8 mouse cellular contexts compared by ENCODE assay signal in genomic region chr10:49788381-49788906, GRCm38 (mm10). TPM values are rescaled to one million over a fixed set of nuclear protein-coding genes. Genes with fewer than 3 reads are reported as not detected.
DNase-seq lines count a peak whose midpoint lies in the region; ATAC-seq and TF ChIP-seq lines count a peak whose summit lies in the region.

Gene Grik2 (minus strand): TSS chr10:49788766.

- H3K9me3 ChIP-seq in forebrain, embryonic 10.5 days = no peaks in the 10 kb centered on the region
- no peaks in the 10 kb centered on the region for H3K9me3 ChIP-seq in midbrain, embryonic 11.5 days (ENCODE audit: control insufficient read depth, low read length)
- no peaks in the 10 kb centered on the region for H3K9me3 ChIP-seq in stomach, embryonic 16.5 days (replicated peaks; ENCODE audit: control insufficient read depth, low read length)

- peaks cover 19% of the 10 kb centered on the region; the same call in 1 of the 2 replicates for H3K27me3 ChIP-seq in forebrain, embryonic 10.5 days (ENCODE audit: poor library complexity, severe bottlenecking)
- no peaks in the 10 kb centered on the region for H3K27me3 ChIP-seq in midbrain, embryonic 11.5 days (ENCODE audit: control insufficient read depth, insufficient read depth, low read length)
- H3K27me3 ChIP-seq in stomach, embryonic 16.5 days (ENCODE audit: control insufficient read depth, insufficient read depth, low read length) = 0 out of 2 replicates have a peak, but pooled peaks cover 2% of the 10 kb centered on the region

- WGBS in forebrain, embryonic 10.5 days = under 1% methylated on average over 36 of the region's 41 CpGs
- WGBS in midbrain, embryonic 11.5 days = 1% methylated on average over 40 of the region's 41 CpGs
- under 1% methylated on average over 41 of the region's 41 CpGs for WGBS in stomach, embryonic 16.5 days

- H3K4me1 ChIP-seq in forebrain, embryonic 10.5 days = peaks cover 34% of the 10 kb centered on the region
- H3K4me1 ChIP-seq in midbrain, embryonic 11.5 days (ENCODE audit: control insufficient read depth, insufficient read depth, low read length) = peaks cover 9% of the 10 kb centered on the region; the same call in 1 of the 2 replicates
- H3K4me1 ChIP-seq in stomach, embryonic 16.5 days (ENCODE audit: control insufficient read depth, insufficient read depth, low read length) = peaks cover 7% of the 10 kb centered on the region; the same call in 1 of the 2 replicates

- peak within 1 kb of the TSS; percentile 78 for H3K4me3 ChIP-seq in forebrain, embryonic 10.5 days
- H3K4me3 ChIP-seq in midbrain, embryonic 11.5 days (ENCODE audit: low read depth, low read length) = peak within 1 kb of the TSS; percentile 67
- H3K4me3 ChIP-seq in stomach, embryonic 16.5 days (replicated peaks; ENCODE audit: low read length) = peak within 1 kb of the TSS; percentile 56

- peak; percentile 63 for TF ChIP-seq POLR2A in brain, embryonic 14.5 days (IDR thresholded peaks at IDR 0.05; ENCODE audit: borderline replicate concordance, extremely low read depth, insufficient read depth, insufficient read length, poor library complexity, severe bottlenecking)

- DNase-seq in NIH3T3 (ENCODE audit: low read depth) = peak; percentile 82
- DNase-seq in brain, embryonic 14.5 days (ENCODE audit: low read depth) = peak; percentile 94
- peak; percentile 77 for DNase-seq in forebrain, embryonic 10.5 days (ENCODE audit: extremely low spot score, low spot score)
- peak; percentile 47 for DNase-seq in heart, postnatal 4 days
- DNase-seq in left cerebral cortex, adult 18-20 months (ENCODE audit: low spot score in 2 of 2) = peak; percentile 85 to 89
- peak; percentile 98 for DNase-seq in midbrain, embryonic 11.5 days (ENCODE audit: low spot score, missing footprints)
- DNase-seq in T-cell, adult 2 months (ENCODE audit: low spot score) = no peak

- TF ChIP-seq CTCF in brain, embryonic 14.5 days (IDR thresholded peaks at IDR 0.05; ENCODE audit: borderline replicate concordance, extremely low read depth, insufficient read depth, insufficient read length) = peak; percentile 53; the same call in 1 of the 2 replicates

- peak within 1 kb of the TSS; percentile 88 for H3K27ac ChIP-seq in forebrain, embryonic 10.5 days
- H3K27ac ChIP-seq in midbrain, embryonic 11.5 days (ENCODE audit: low read depth, low read length) = peak within 1 kb of the TSS; percentile 67; the same call in 1 of the 2 replicates
- H3K27ac ChIP-seq in stomach, embryonic 16.5 days (ENCODE audit: low read length) = no peak within 1 kb of the TSS

- H3K36me3 ChIP-seq in forebrain, embryonic 10.5 days (replicated peaks) = no peaks in the 10 kb centered on the region
- H3K36me3 ChIP-seq in midbrain, embryonic 11.5 days (ENCODE audit: control insufficient read depth, insufficient read depth, low read length) = no peaks in the 10 kb centered on the region
- no peaks in the 10 kb centered on the region for H3K36me3 ChIP-seq in stomach, embryonic 16.5 days (ENCODE audit: control insufficient read depth, insufficient read depth, low read length)

- peak; percentile 93 for ATAC-seq in midbrain, embryonic 11.5 days (ENCODE audit: low FRiP score)
- ATAC-seq in stomach, embryonic 16.5 days (ENCODE audit: insufficient read depth, low FRiP score) = peak; percentile 77

- H3K9ac ChIP-seq in midbrain, embryonic 11.5 days (ENCODE audit: low read length) = peak within 1 kb of the TSS; percentile 82
- H3K9ac ChIP-seq in stomach, embryonic 16.5 days (ENCODE audit: low read length) = peak within 1 kb of the TSS; percentile 61

- H3K4me2 ChIP-seq in midbrain, embryonic 11.5 days = peak within 1 kb of the TSS; percentile 59
- H3K4me2 ChIP-seq in stomach, embryonic 16.5 days (ENCODE audit: low read depth, low read length) = peak within 1 kb of the TSS; percentile 79

RNA-seq across cellular contexts. Expression of gene Grik2, which starts in this region (rescaled TPM):
- polyA plus RNA-seq in brain, embryonic 14.5 days (2012; rRNA removed) = 45.9 and 50.1 TPM in 2 replicates
- 7.8 and 8.4 TPM in 2 replicates for polyA plus RNA-seq in forebrain, embryonic 10.5 days (2016; fragmentation: Nextera tagmentation; extraction: Ambion mirVana)
- total RNA-seq in heart, postnatal 4 days (2021) = 1 to 10 TPM in 1 of 2 experiments, under 1 TPM in 1; 0.91 to 1.2 TPM
- total RNA-seq in left cerebral cortex, adult 18-20 months (2021) = 10 to 100 TPM; 61.0 to 66.1 TPM
- polyA plus RNA-seq in midbrain, embryonic 11.5 days (2014; fragmentation: Nextera tagmentation; extraction: Ambion mirVana) = 15.5 and 17.5 TPM in 2 replicates
- 5.8 and 6.5 TPM in 2 replicates for polyA plus RNA-seq in stomach, embryonic 16.5 days (2015; fragmentation: Nextera tagmentation; extraction: Ambion mirVana)

Comparison
In these comparisons a context has a peak if more than half of its experiments do, and no peak if none do; other contexts are left out.
1. RNA of gene Grik2 (total RNA-seq): 61.0 to 66.1 TPM in left cerebral cortex, adult 18-20 months; 0.91 to 1.2 TPM in heart, postnatal 4 days; every median in the first group is over 10 times any median in the second.
2. Peak in every context shown above with its lines, with median percentiles within 50 percentile points of each other: H3K4me3 ChIP-seq.